Mouse (Mus musculus): ENCODE data around the gene Tmem117. TPM values are rescaled to one million over a fixed set of nuclear protein-coding genes. Genes with fewer than 3 reads are reported as not detected.

The Tmem117 gene
- polyA plus RNA-seq, 1 experiment from 2014 or later, result 1.0 TPM

GRCm38 (mm10) chr15:94651969-94652842 lies 23.2 kb downstream of the Tmem117 start:
- H3K4me1 ChIP-seq (replicated peaks), result peaks cover 40% of the 10 kb centered on the region
- no peaks in the 10 kb centered on the region; the same call in 1 of the 2 replicates for H3K27me3 ChIP-seq (ENCODE audit: insufficient read depth, poor library complexity, severe bottlenecking)
- H3K9me3 ChIP-seq, result no peaks in the 10 kb centered on the region
- no peak overlapping the region for H3K4me3 ChIP-seq
- H3K36me3 ChIP-seq, result no peaks in the 10 kb centered on the region
- DNase-seq (ENCODE audit: low spot score), result no peak
- H3K27ac ChIP-seq, result peak overlapping the region; percentile 37
- 72% methylated on average over 13 of the region's 13 CpGs for WGBS

GRCm38 (mm10) chr15:94652843-94653206 lies 23.8 kb downstream of the Tmem117 start:
- Histone ChIP-seq H3K4me3 (no peak overlapping the region), H3K4me1 (replicated peaks) (peaks cover 42% of the 10 kb centered on the region), H3K27ac (peak overlapping the region; percentile 37), H3K9me3 (no peaks in the 10 kb centered on the region), H3K36me3 (no peaks in the 10 kb centered on the region), H3K27me3 (ENCODE audit: insufficient read depth, poor library complexity, severe bottlenecking) (no peaks in the 10 kb centered on the region; the same call in 1 of the 2 replicates)
- 75% methylated on average over 3 of the region's 3 CpGs for WGBS
- no peak for DNase-seq (ENCODE audit: low spot score)

DNA sequence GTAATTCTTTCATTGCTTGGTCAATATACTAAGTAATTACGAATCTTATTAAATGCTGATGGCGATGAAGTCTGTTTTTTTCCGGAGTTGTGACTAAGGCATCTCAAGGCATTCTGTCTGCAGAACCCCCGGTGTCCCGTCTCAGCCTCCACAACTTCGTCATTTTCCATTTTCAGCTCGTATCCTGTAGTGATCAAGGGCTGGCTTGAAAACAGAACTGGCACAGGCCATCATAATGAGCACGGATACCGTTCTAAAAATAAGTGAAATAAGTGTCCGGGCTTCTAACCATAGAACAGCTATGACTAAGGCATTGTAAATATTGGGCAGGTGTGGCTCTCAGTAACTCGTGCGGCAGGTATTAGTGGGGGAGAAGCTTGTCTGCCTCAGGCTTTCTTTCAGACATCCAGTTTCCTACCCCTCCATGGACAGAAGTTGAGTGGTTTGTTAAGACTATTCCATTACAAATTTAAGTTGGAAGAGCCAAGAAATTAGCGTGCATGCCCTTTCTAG lies 26.8 kb downstream of the Tmem117 start:
- H3K4me3 ChIP-seq, result no peak overlapping the region
- H3K4me1 ChIP-seq (replicated peaks), result peaks cover 41% of the 10 kb centered on the region
- H3K9me3 ChIP-seq, result no peaks in the 10 kb centered on the region
- no peaks in the 10 kb centered on the region for H3K36me3 ChIP-seq
- no peak for DNase-seq (ENCODE audit: low spot score)
- H3K27ac ChIP-seq, result no peak overlapping the region
- 92% methylated on average over 13 of the region's 13 CpGs for WGBS
- no peaks in the 10 kb centered on the region; the same call in 1 of the 2 replicates for H3K27me3 ChIP-seq (ENCODE audit: insufficient read depth, poor library complexity, severe bottlenecking)

- no peak overlapping the region for H3K4me3 ChIP-seq
- H3K27ac ChIP-seq, result no peak overlapping the region
- H3K27me3 ChIP-seq (ENCODE audit: insufficient read depth, poor library complexity, severe bottlenecking), result no peaks in the 10 kb centered on the region; the same call in 1 of the 2 replicates
- DNase-seq (ENCODE audit: low spot score), result no peak
- H3K9me3 ChIP-seq, result no peaks in the 10 kb centered on the region
- WGBS, result 65% methylated on average over 6 of the region's 6 CpGs
- H3K4me1 ChIP-seq (replicated peaks), result peaks cover 23% of the 10 kb centered on the region
- no peaks in the 10 kb centered on the region for H3K36me3 ChIP-seq
Measured at GRCm38 (mm10) chr15:94657882-94658281, 28.9 kb downstream of the Tmem117 start.

DNA sequence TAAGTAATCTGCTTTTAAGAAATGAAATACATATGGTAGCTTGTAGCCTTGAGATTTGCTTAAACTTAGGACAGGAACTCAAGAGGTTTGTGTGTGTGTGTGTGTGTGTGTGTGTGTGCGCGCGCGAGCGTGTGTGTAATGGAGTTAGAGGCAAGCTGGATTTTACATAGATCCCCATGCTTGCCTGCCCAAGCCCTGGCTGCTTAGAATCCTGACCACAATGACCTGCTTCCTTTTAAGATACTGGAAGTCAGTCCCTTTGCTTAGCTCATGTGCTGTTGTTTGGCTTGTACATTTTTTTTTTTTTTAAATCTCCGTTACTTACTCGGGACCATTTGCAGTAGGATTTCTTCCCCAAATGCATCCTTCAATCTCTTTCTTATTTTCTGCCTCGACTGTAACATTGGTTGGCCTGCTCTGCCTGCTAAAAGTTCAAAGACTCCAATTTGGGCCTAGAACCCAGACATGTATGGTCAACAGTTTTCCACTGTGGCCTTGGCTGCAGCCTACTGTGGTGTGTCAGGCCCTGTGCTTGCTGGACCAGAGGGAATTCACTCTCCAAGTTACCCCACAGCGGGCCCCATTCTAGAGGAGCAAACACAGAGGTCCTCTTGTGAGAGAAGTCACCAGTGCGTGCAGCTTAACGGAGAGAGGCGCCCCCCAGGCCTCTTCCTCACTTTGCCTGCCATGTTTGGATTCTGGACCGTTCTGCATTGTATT lies 29.5 kb downstream of the Tmem117 start:
- Histone ChIP-seq H3K4me3 (no peak overlapping the region), H3K27me3 (ENCODE audit: insufficient read depth, poor library complexity, severe bottlenecking) (no peaks in the 10 kb centered on the region), H3K4me1 (replicated peaks) (peaks cover 23% of the 10 kb centered on the region), H3K27ac (peak overlapping the region; percentile 50), H3K9me3 (no peaks in the 10 kb centered on the region), H3K36me3 (no peaks in the 10 kb centered on the region)
- 67% methylated on average over 13 of the region's 13 CpGs for WGBS
- DNase-seq (ENCODE audit: low spot score), result no peak

- 41% methylated on average over 6 of the region's 6 CpGs for WGBS
- Histone ChIP-seq H3K9me3 (no peaks in the 10 kb centered on the region), H3K27me3 (ENCODE audit: insufficient read depth, poor library complexity, severe bottlenecking) (no peaks in the 10 kb centered on the region), H3K27ac (peak overlapping the region; percentile 50), H3K36me3 (no peaks in the 10 kb centered on the region), H3K4me3 (no peak overlapping the region), H3K4me1 (replicated peaks) (peaks cover 23% of the 10 kb centered on the region)
- DNase-seq (ENCODE audit: low spot score), result no peak
Measured at GRCm38 (mm10) chr15:94659112-94659437, 30.0 kb downstream of the Tmem117 start.

GRCm38 (mm10) chr15:94660913-94661312 lies 31.9 kb downstream of the Tmem117 start:
- no peaks in the 10 kb centered on the region for H3K36me3 ChIP-seq
- DNase-seq (ENCODE audit: low spot score), result no peak
- H3K9me3 ChIP-seq, result no peaks in the 10 kb centered on the region
- no peak overlapping the region for H3K27ac ChIP-seq
- H3K4me1 ChIP-seq (replicated peaks), result peaks cover 23% of the 10 kb centered on the region
- H3K27me3 ChIP-seq (ENCODE audit: insufficient read depth, poor library complexity, severe bottlenecking), result no peaks in the 10 kb centered on the region
- WGBS, result 82% methylated on average over 7 of the region's 7 CpGs
- H3K4me3 ChIP-seq, result no peak overlapping the region

DNA sequence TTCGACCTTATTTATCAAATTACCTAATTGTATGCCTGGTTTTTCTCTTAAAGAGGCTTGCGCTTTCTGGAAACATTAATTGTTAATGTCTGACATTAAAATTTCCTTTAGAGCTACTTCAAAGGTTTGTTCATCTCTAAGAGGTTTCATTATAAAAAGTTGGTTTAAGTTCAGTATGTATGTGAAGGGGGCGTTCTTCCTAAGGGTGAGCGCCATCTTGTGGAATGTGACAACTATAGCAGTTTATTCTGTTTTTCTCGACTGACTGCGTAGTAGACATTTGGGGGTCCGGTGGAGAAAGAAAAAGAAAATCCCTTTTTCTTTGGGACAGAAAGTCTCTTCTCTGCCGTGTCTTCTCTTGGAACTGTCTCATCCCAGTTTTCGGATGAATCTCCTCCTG lies 32.4 kb downstream of the Tmem117 start:
- no peak for DNase-seq (ENCODE audit: low spot score)
- H3K27me3 ChIP-seq (ENCODE audit: insufficient read depth, poor library complexity, severe bottlenecking), result no peaks in the 10 kb centered on the region
- WGBS, result 26% methylated on average over 9 of the region's 9 CpGs
- H3K36me3 ChIP-seq, result no peaks in the 10 kb centered on the region
- H3K9me3 ChIP-seq, result no peaks in the 10 kb centered on the region
- no peak overlapping the region for H3K27ac ChIP-seq
- peaks cover 23% of the 10 kb centered on the region for H3K4me1 ChIP-seq (replicated peaks)
- H3K4me3 ChIP-seq, result no peak overlapping the region

- H3K9me3 ChIP-seq, result no peaks in the 10 kb centered on the region
- no peak overlapping the region for H3K4me3 ChIP-seq
- H3K27me3 ChIP-seq (ENCODE audit: insufficient read depth, poor library complexity, severe bottlenecking), result no peaks in the 10 kb centered on the region
- no peak for DNase-seq (ENCODE audit: low spot score)
- H3K4me1 ChIP-seq (replicated peaks), result peaks cover 4% of the 10 kb centered on the region; the same call in 1 of the 2 replicates
- no peaks in the 10 kb centered on the region for H3K36me3 ChIP-seq
- WGBS, result 88% methylated on average over 6 of the region's 6 CpGs
- no peak overlapping the region for H3K27ac ChIP-seq
Measured at GRCm38 (mm10) chr15:94664612-94665011, 35.6 kb downstream of the Tmem117 start.

DNA sequence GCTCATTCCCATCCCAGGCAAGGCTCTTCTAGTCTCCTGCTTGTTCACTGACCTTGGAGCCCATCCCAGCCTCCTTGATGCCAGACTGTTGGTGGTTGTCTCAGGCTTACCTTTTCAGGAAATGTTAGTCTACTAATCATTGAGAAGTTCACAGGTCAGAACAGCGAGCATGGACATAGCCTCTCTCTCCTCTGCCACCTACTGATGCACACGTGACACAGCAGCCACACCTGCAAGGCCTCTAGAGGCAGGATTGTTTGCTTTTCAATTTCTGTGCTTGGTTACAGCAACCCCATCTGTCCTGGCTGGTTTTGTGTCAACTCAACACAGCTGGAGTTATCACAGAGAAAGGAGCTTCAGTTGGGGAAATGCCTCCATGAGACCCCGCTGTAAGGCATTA lies 52.1 kb downstream of the Tmem117 start:
- H3K27me3 ChIP-seq (ENCODE audit: insufficient read depth, poor library complexity, severe bottlenecking), result no peaks in the 10 kb centered on the region
- H3K4me1 ChIP-seq (replicated peaks), result 0 out of 2 replicates have a peak, but pooled peaks cover 5% of the 10 kb centered on the region
- WGBS, result 60% methylated on average over 3 of the region's 3 CpGs
- H3K36me3 ChIP-seq, result no peaks in the 10 kb centered on the region
- no peak for DNase-seq (ENCODE audit: low spot score)
- no peak overlapping the region for H3K27ac ChIP-seq
- H3K9me3 ChIP-seq, result no peaks in the 10 kb centered on the region
- H3K4me3 ChIP-seq, result no peak overlapping the region

- WGBS, result 81% methylated on average over 7 of the region's 7 CpGs
- H3K27ac ChIP-seq, result no peak overlapping the region
- H3K4me3 ChIP-seq, result no peak overlapping the region
- H3K4me1 ChIP-seq (replicated peaks), result 0 out of 2 replicates have a peak, but pooled peaks cover 5% of the 10 kb centered on the region
- no peak for DNase-seq (ENCODE audit: low spot score)
- no peaks in the 10 kb centered on the region for H3K36me3 ChIP-seq
- H3K9me3 ChIP-seq, result no peaks in the 10 kb centered on the region
- H3K27me3 ChIP-seq (ENCODE audit: insufficient read depth, poor library complexity, severe bottlenecking), result no peaks in the 10 kb centered on the region
Measured at GRCm38 (mm10) chr15:94684269-94684668, 55.2 kb downstream of the Tmem117 start.

- WGBS, result 88% methylated on average over 7 of the region's 7 CpGs
- H3K36me3 ChIP-seq, result no peaks in the 10 kb centered on the region
- H3K9me3 ChIP-seq, result no peaks in the 10 kb centered on the region
- H3K27me3 ChIP-seq (ENCODE audit: insufficient read depth, poor library complexity, severe bottlenecking), result no peaks in the 10 kb centered on the region
- H3K4me3 ChIP-seq, result no peak overlapping the region
- no peak for DNase-seq (ENCODE audit: low spot score)
- H3K27ac ChIP-seq, result no peak overlapping the region
- H3K4me1 ChIP-seq (replicated peaks), result no peaks in the 10 kb centered on the region
Measured at GRCm38 (mm10) chr15:94687176-94687575, 58.1 kb downstream of the Tmem117 start.

DNA sequence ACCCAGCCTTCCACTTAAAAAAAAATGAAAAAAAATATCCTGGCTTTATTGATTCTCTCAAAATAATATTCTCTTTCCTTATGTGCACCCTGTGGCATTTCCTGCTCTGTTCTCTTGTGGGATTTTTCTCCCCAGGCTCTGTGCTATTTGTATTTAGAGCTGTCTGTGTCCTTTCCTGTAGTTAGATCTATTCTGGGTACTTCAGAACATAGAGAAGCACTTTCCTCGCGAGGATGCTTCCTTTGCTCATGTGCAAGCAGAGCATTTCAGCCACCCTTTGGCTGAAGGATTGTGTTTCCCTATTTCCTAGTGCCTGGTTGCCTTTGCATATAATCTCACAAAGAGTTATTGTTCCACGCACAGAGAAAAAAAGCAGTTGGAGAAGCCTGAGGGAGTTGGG lies 58.6 kb downstream of the Tmem117 start:
- Histone ChIP-seq H3K4me3 (no peak overlapping the region), H3K4me1 (replicated peaks) (no peaks in the 10 kb centered on the region), H3K27me3 (ENCODE audit: insufficient read depth, poor library complexity, severe bottlenecking) (no peaks in the 10 kb centered on the region), H3K9me3 (no peaks in the 10 kb centered on the region), H3K36me3 (no peaks in the 10 kb centered on the region), H3K27ac (no peak overlapping the region)
- DNase-seq (ENCODE audit: low spot score), result no peak
- WGBS, result 77% methylated on average over 3 of the region's 3 CpGs

All from hindbrain, embryonic 10.5 days (tissue).